Mouse (Mus musculus) G1E (cell line): ENCODE data around the gene Smpd3.

Source experiments
- CTCF ChIP-seq: IDR thresholded peaks from 2 replicates; pipeline ENCODE4 v1.5.1; 2012; ENCODE audit warnings: low read depth, low read length, inconsistent platforms, mixed read lengths
- GATA1 ChIP-seq: IDR thresholded peaks from 2 replicates; pipeline ENCODE4 v1.6.1; 2012; ENCODE audit warnings: borderline replicate concordance, low read length, inconsistent platforms, mixed read lengths
- POLR2AphosphoS5 ChIP-seq: IDR thresholded peaks from 2 replicates; pipeline ENCODE4 v1.6.1; 2012; ENCODE audit warnings: low read depth, low read length, inconsistent platforms; ENCODE audit not compliant: insufficient replicate concordance

DNA sequence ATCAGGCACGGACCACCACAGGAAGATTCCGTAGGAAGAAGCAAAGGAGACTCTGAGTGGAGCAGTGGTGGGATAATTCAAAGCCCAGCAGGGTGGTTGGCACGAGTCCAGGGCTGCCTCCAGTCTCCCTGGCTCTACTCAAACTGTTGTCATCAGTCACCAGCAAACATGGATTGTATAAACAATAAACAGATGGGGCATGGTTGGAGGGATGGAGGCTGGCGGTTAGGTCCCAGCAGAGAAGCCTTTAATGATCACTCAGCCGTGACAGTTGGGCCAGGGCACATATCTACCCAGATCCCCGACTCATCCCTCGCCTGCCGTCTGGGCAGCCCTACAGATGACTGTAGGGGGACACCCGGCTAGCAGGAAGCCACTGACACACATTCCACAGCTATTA, 39.1 kb upstream of the Smpd3 start:
- TF ChIP-seq POLR2AphosphoS5 (no peak), CTCF (no peak), GATA1 (no peak)
